Mouse (Mus musculus) midbrain, postnatal 0 days (tissue): ENCODE measurements around the gene Id1. TPM values are rescaled to one million over a fixed set of nuclear protein-coding genes. Genes with fewer than 3 reads are reported as not detected.

Source experiments
- ATAC-seq: fragments of 200-750 bp; cut with Nextera tagmentation; 2 replicates; pipeline ENCODE4 v1.8.0; 2017; ENCODE audit warnings: moderate number of reproducible peaks, mild to moderate bottlenecking, moderate TSS enrichment, moderate library complexity; ENCODE audit not compliant: low FRiP score
- DNase-seq: peaks from one replicate; pipeline ENCODE4 v3.0.0-alpha.2; 2015; ENCODE audit warnings: low spot score
- H3K27ac ChIP-seq: fragments of 300-500 bp; sonication (generic); 2 replicates; pipeline ENCODE4 v1.5.1; 2014; ENCODE audit warnings: low read depth, mild to moderate bottlenecking, low read length, mixed read lengths
- H3K27me3 ChIP-seq: fragments of 300-500 bp; sonication (generic); 2 replicates; pipeline ENCODE4 v1.6.1; 2014; ENCODE audit warnings: low read length, control low read depth, mixed read lengths; ENCODE audit not compliant: insufficient read depth
- H3K36me3 ChIP-seq: fragments of 300-500 bp; sonication (generic); 2 replicates; pipeline ENCODE4 v1.6.1; 2014; ENCODE audit warnings: low read length, control low read depth, mixed read lengths; ENCODE audit not compliant: insufficient read depth
- H3K4me1 ChIP-seq: fragments of 300-500 bp; sonication (generic); 2 replicates; pipeline ENCODE4 v1.6.1; 2014; ENCODE audit warnings: mild to moderate bottlenecking, control low read depth, antibody characterized with exemption, low read length, mixed read lengths; ENCODE audit not compliant: insufficient read depth
- H3K4me2 ChIP-seq: fragments of 300-500 bp; sonication (generic); 2 replicates; pipeline ENCODE4 v1.6.1; 2014; ENCODE audit warnings: low read depth, mild to moderate bottlenecking, low read length, mixed read lengths; ENCODE audit not compliant: poor library complexity, severe bottlenecking
- H3K4me3 ChIP-seq: fragments of 300-500 bp; sonication (generic); 2 replicates; pipeline ENCODE4 v1.5.1; 2014; ENCODE audit warnings: low read depth, mild to moderate bottlenecking, low read length, moderate library complexity
- H3K9ac ChIP-seq: fragments of 300-500 bp; sonication (generic); replicated peaks from 2 replicates; pipeline ENCODE4 v1.6.1; 2014; ENCODE audit warnings: mild to moderate bottlenecking, low read length, moderate library complexity, mixed read lengths; ENCODE audit not compliant: poor library complexity, severe bottlenecking
- H3K9me3 ChIP-seq: fragments of 300-500 bp; sonication (generic); 2 replicates; pipeline ENCODE4 v1.6.1; 2016; ENCODE audit warnings: low read length, control low read depth
- CTCF ChIP-seq: IDR thresholded peaks from 2 replicates; pipeline ENCODE4 v1.5.1; 2016; ENCODE audit warnings: antibody characterized with exemption, mild to moderate bottlenecking
- WGBS: fragments of 180-500 bp; shearing (Covaris S2); extraction: QIAGEN DNeasy Blood & Tissue Kit; methylation state at CpG from one replicate; pipeline ENCODE4 v1.1.7; 2014; 5-methylcytosine and 5-hydroxymethylcytosine counted together
- polyA plus RNA-seq: library from polyadenylated mRNA; unstranded; fragments of >200 nt; fragmentation: Nextera tagmentation; extraction: Ambion mirVana; gene quantifications from 2 replicates; pipeline ENCODE4 v1.2.1, GENCODE M21; 2015
- total RNA-seq: library from RNA; depleted of rRNA; stranded (reverse); fragments of >200 nt; gene quantifications from 2 replicates; pipeline ENCODE4 v1.2.3, GENCODE M21; 2014

The Id1 gene
- total and polyA plus RNA-seq, 2 experiments from 2014 or later: 58.3 to 71.7 TPM

GRCm38 (mm10) chr2:152704256-152704605 lies 31.8 kb upstream of the Id1 start:
- WGBS: 78% methylated on average over 5 of the region's 5 CpGs
- no peak for DNase-seq
- Histone ChIP-seq H3K9ac (no peak overlapping the region), H3K27me3 (no peaks in the 10 kb centered on the region), H3K36me3 (peaks cover 54% of the 10 kb centered on the region), H3K27ac (no peak overlapping the region), H3K4me3 (no peak overlapping the region), H3K4me2 (no peak overlapping the region), H3K4me1 (0 out of 2 replicates have a peak, but pooled peaks cover 8% of the 10 kb centered on the region), H3K9me3 (no peaks in the 10 kb centered on the region)
- no peak for TF ChIP-seq CTCF
- ATAC-seq: no peak

- Histone ChIP-seq H3K9me3 (no peaks in the 10 kb centered on the region), H3K36me3 (peaks cover 48% of the 10 kb centered on the region), H3K4me3 (no peak overlapping the region), H3K27ac (no peak overlapping the region), H3K27me3 (no peaks in the 10 kb centered on the region), H3K4me2 (no peak overlapping the region), H3K4me1 (0 out of 2 replicates have a peak, but pooled peaks cover 8% of the 10 kb centered on the region), H3K9ac (no peak overlapping the region)
- no peak for DNase-seq
- TF ChIP-seq CTCF: no peak
- 92% methylated on average over 14 of the region's 14 CpGs for WGBS
- ATAC-seq: no peak
Measured at GRCm38 (mm10) chr2:152704811-152705370, 31.2 kb upstream of the Id1 start.

- H3K4me3 ChIP-seq: no peak overlapping the region
- ATAC-seq: peak; percentile 44
- peak; percentile 71 for DNase-seq
- H3K4me2 ChIP-seq: no peak overlapping the region
- H3K4me1 ChIP-seq: 0 out of 2 replicates have a peak, but pooled peaks cover 8% of the 10 kb centered on the region
- H3K36me3 ChIP-seq: peaks cover 39% of the 10 kb centered on the region
- H3K9ac ChIP-seq: no peak overlapping the region
- TF ChIP-seq CTCF: no peak
- 66% methylated on average over 22 of the region's 22 CpGs for WGBS
- no peaks in the 10 kb centered on the region for H3K27me3 ChIP-seq
- no peaks in the 10 kb centered on the region for H3K9me3 ChIP-seq
- peak overlapping the region; percentile 40 for H3K27ac ChIP-seq
Measured at GRCm38 (mm10) chr2:152705993-152706571, 30.0 kb upstream of the Id1 start.

DNA sequence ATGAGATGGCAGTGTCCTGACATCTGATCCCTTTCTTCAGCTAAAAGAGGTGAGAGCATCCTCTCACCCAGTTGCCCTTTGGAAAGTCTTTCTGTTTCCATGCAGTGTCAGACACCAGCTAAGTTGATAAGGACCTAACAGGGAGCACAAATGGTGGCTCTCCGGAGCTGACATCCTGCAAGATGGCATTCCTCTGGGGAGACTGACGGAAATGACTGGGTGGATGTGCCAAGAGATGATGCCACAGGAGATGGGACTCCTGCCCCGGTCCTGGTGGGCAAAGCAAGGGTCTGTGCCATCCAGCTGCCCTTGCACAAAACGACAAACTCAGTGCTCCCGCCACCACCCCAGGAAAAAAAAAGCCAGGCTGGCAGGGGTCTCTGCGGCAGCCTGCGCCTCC lies 28.9 kb upstream of the Id1 start:
- peaks cover 28% of the 10 kb centered on the region for H3K36me3 ChIP-seq
- H3K4me1 ChIP-seq: 0 out of 2 replicates have a peak, but pooled peaks cover 8% of the 10 kb centered on the region
- no peaks in the 10 kb centered on the region for H3K27me3 ChIP-seq
- ATAC-seq (no peak; the same call in 1 of the 2 replicates), DNase-seq (peak; percentile 28)
- H3K9me3 ChIP-seq: no peaks in the 10 kb centered on the region
- H3K9ac ChIP-seq: peak overlapping the region; percentile 62
- WGBS: 18% methylated on average over 7 of the region's 7 CpGs
- no peak for TF ChIP-seq CTCF
- peak overlapping the region; percentile 91 for H3K27ac ChIP-seq
- H3K4me2 ChIP-seq: peak overlapping the region; percentile 59
- H3K4me3 ChIP-seq: peak overlapping the region; percentile 38

DNA sequence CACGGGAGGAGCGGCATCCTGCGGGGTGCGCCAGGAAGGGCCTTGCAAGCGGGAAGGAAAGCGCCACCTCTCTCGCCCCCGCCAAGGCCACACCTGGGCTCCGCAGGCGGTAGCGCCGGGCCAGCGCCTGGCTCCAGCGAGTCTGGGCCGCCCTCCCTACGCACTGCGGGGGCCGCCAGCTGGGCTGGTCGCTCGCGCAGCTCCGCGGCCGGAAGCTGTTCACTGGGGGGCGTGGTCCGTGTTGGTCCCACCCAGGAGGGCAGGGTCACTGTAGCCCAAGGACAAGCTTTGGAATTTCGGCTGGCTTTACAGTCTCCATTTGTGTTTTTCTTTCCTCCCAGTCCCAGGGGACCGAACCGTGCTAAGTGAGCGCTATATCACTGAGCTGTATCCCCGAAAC lies 28.4 kb upstream of the Id1 start:
- DNase-seq: peak; percentile 88
- WGBS: 3% methylated on average over 31 of the region's 31 CpGs

DNA sequence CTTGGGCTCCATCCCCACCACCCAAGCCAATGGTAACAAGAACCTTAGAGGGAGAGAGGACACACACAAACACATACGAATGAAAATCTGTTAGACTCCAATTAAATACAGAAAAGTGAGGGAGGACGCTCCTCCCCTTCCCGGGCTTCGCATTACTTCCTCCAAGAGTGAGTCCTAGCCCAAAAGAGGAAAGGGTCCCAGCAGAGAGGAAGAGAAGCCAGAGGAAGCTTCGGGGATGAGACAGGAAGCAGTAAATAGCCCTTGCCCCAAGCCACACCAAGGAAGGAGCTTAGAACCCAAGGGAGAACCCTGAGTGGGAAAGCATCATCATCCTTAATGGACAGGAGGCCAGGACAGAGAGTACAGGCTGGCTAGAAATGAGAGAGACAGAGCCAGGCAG lies 27.0 kb upstream of the Id1 start:
- no peaks in the 10 kb centered on the region for H3K9me3 ChIP-seq
- peaks cover 10% of the 10 kb centered on the region for H3K36me3 ChIP-seq
- H3K27ac ChIP-seq: no peak overlapping the region
- WGBS: 93% methylated on average over 5 of the region's 5 CpGs
- no peak overlapping the region for H3K4me2 ChIP-seq
- no peak for ATAC-seq
- no peaks in the 10 kb centered on the region for H3K27me3 ChIP-seq
- no peak overlapping the region for H3K9ac ChIP-seq
- no peak overlapping the region for H3K4me3 ChIP-seq
- 0 out of 2 replicates have a peak, but pooled peaks cover 8% of the 10 kb centered on the region for H3K4me1 ChIP-seq
- no peak for TF ChIP-seq CTCF
- no peak for DNase-seq

More for the DNA sequence above, 28.4 kb upstream of the Id1 start:
- Histone ChIP-seq H3K27me3 (no peaks in the 10 kb centered on the region), H3K4me2 (peak overlapping the region; percentile 59), H3K27ac (peak overlapping the region; percentile 91), H3K9me3 (no peaks in the 10 kb centered on the region), H3K4me3 (peak overlapping the region; percentile 38), H3K36me3 (peaks cover 23% of the 10 kb centered on the region), H3K9ac (peak overlapping the region; percentile 62), H3K4me1 (0 out of 2 replicates have a peak, but pooled peaks cover 8% of the 10 kb centered on the region)
- TF ChIP-seq CTCF: no peak
- peak; percentile 88 for ATAC-seq
